Mouse (Mus musculus) lung, adult 2 months (tissue): ENCODE results near the gene Nudt3.

ENCODE experiments used
- CTCF ChIP-seq: fragments of 200-500 bp; IDR thresholded peaks from 2 replicates; pipeline ENCODE4 v1.5.1; 2011; ENCODE audit warnings: mild to moderate bottlenecking, low read length, control low read depth; ENCODE audit not compliant: insufficient read depth
- POLR2A ChIP-seq: fragments of 200-500 bp; IDR thresholded peaks from 2 replicates; pipeline ENCODE4 v1.6.1; 2011; ENCODE audit warnings: low read depth, mild to moderate bottlenecking, control low read depth, low read length, borderline replicate concordance; ENCODE audit errors: extremely low read depth

DNA sequence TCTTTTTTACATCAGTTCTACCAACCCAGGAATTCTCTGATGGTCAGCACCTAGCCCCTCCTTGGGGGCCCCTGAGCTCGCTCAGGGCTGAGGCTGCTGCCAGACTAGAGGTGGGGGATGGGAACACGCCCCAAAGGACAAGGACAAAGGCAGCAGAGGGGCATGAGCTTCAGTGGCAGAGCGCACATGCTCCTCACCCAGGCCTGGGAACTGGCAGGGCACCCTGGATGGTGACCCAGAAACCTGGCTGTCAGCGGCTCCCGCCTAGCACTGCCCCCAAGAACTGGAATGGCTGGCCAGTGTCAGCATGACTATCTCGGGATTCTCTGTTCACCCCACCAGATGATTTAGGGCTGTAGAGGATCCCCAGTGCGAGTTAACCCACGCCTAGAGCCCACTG, 74.1 kb downstream of the Nudt3 start:
- TF ChIP-seq CTCF (no peak), POLR2A (no peak)
